Mouse (Mus musculus) G1E (cell line): ENCODE data around the gene Narfl. TPM values are rescaled to one million over a fixed set of nuclear protein-coding genes. Genes with fewer than 3 reads are reported as not detected.

Source experiments
- ATAC-seq: 2 replicates; pipeline ENCODE4 v1.8.0; 2016; ENCODE audit warnings: mild to moderate bottlenecking; ENCODE audit not compliant: insufficient number of reproducible peaks, poor library complexity, low FRiP score, severe bottlenecking; ENCODE audit errors: extremely low read depth
- DNase-seq: peaks from one replicate; pipeline ENCODE4 v3.0.0; 2012; ENCODE audit warnings: low spot score
- H3K27me3 ChIP-seq: 2 replicates; pipeline ENCODE4 v1.6.1; 2012; ENCODE audit warnings: mild to moderate bottlenecking, low read length, inconsistent platforms; ENCODE audit not compliant: insufficient read depth
- H3K36me3 ChIP-seq: replicated peaks from 2 replicates; pipeline ENCODE3; 2012; ENCODE audit warnings: mild to moderate bottlenecking, inconsistent platforms
- H3K4me1 ChIP-seq: 2 replicates; pipeline ENCODE4 v1.6.1; 2012; ENCODE audit warnings: low read depth, low read length, inconsistent platforms, mixed read lengths; ENCODE audit not compliant: insufficient read depth
- H3K4me3 ChIP-seq: 2 replicates; pipeline ENCODE4 v1.5.1; 2012; ENCODE audit warnings: low read depth, mild to moderate bottlenecking, inconsistent platforms, low read length, moderate library complexity, mixed read lengths
- H3K9me3 ChIP-seq: replicated peaks from 2 replicates; pipeline ENCODE4 v1.6.1; 2012; ENCODE audit warnings: inconsistent platforms
- CTCF ChIP-seq: IDR thresholded peaks from 2 replicates; pipeline ENCODE4 v1.5.1; 2012; ENCODE audit warnings: low read depth, low read length, inconsistent platforms, mixed read lengths
- GATA1 ChIP-seq: IDR thresholded peaks from 2 replicates; pipeline ENCODE4 v1.6.1; 2012; ENCODE audit warnings: borderline replicate concordance, low read length, inconsistent platforms, mixed read lengths
- GATA2 ChIP-seq: IDR thresholded peaks from 2 replicates; pipeline ENCODE4 v1.6.1; 2012; ENCODE audit warnings: low read depth, low read length, inconsistent platforms, borderline replicate concordance
- POLR2AphosphoS5 ChIP-seq: IDR thresholded peaks from 2 replicates; pipeline ENCODE4 v1.6.1; 2012; ENCODE audit warnings: low read depth, low read length, inconsistent platforms; ENCODE audit not compliant: insufficient replicate concordance
- TAL1 ChIP-seq: conservative IDR thresholded peaks from 2 replicates; pipeline ENCODE4 v1.6.1; 2012; ENCODE audit warnings: low read depth, low read length, inconsistent platforms, mixed read lengths
- polyA plus RNA-seq: library from polyadenylated mRNA; stranded (reverse); fragments of >175 nt; gene quantifications from 2 replicates; pipeline ENCODE4 v1.2.3, GENCODE M21; 2012
- total RNA-seq, 2 experiments: library from RNA; stranded (forward) in 1 of 2; stranded (reverse) in 1 of 2; fragments of 200-1000 nt in 1 of 2; fragments of >200 nt in 1 of 2; fragmentation: Nextera tagmentation in 1 of 2; gene quantifications; 2 replicates each; pipeline ENCODE4 v1.2.3; 2014 to 2017

Narfl gene
- total and polyA plus RNA-seq, 3 experiments, result 17.6 to 28.4 (median 22.3) TPM

DNA sequence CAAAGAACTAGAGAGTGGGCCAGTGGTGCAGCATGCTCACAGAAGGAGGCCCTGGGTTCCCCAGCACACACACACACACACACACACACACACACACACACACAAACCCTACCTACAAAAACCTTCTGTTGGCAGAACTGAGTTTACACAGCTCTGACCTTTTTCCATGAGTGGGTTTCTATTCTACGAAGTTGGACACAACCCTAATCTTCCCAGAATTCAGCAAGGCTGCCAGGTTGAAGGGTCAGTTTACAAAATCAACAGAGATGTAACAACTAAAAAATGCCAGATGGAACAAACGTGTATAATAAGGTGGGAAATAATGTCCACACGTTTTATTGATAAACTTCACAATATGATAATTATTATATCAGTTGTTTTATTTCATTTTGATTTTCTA lies 15.9 kb upstream of the Narfl start:
- peaks cover 28% of the 10 kb centered on the region for H3K27me3 ChIP-seq
- no peaks in the 10 kb centered on the region for H3K36me3 ChIP-seq
- H3K9me3 ChIP-seq, result no peaks in the 10 kb centered on the region
- no peak for TF ChIP-seq CTCF
- TF ChIP-seq GATA2, result no peak
- no peak for TF ChIP-seq TAL1
- no peak for TF ChIP-seq POLR2AphosphoS5
- no peak for TF ChIP-seq GATA1
- no peaks in the 10 kb centered on the region; the same call in 1 of the 2 replicates for H3K4me1 ChIP-seq
- DNase-seq (no peak), ATAC-seq (no peak)
- H3K4me3 ChIP-seq, result no peak overlapping the region

- TF ChIP-seq POLR2AphosphoS5, result no peak
- TF ChIP-seq GATA2, result no peak
- no peak for TF ChIP-seq TAL1
- TF ChIP-seq CTCF, result no peak
- TF ChIP-seq GATA1, result no peak
- H3K4me3 ChIP-seq, result no peak overlapping the region
- H3K27me3 ChIP-seq, result peaks cover 28% of the 10 kb centered on the region
- no peaks in the 10 kb centered on the region for H3K9me3 ChIP-seq
- no peaks in the 10 kb centered on the region; the same call in 1 of the 2 replicates for H3K4me1 ChIP-seq
- DNase-seq (no peak), ATAC-seq (no peak)
- H3K36me3 ChIP-seq, result no peaks in the 10 kb centered on the region
Measured at GRCm38 (mm10) chr17:25760148-25760547, 13.4 kb upstream of the Narfl start.

DNA sequence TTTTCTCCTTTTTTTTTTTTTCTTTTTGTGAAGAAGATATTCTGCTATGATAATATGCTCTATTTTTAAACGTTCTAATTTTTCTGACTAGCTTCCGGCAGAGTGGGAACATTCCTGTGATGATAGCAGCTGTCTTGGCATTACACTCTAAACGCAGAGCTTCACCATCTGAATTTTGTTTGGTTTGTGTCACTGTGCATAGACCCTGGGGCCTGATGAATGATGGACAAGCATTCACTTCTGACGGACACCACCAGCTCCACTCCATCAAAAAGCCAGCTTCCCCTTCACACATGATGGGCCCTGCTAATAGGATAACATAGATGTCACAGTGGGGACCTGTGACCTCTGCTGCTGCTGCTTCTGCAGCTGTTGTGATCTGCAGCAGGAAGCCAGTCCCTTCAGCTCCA lies 12.0 kb upstream of the Narfl start:
- H3K36me3 ChIP-seq, result no peaks in the 10 kb centered on the region
- peaks cover 31% of the 10 kb centered on the region for H3K27me3 ChIP-seq
- H3K4me3 ChIP-seq, result no peak overlapping the region
- DNase-seq (no peak), ATAC-seq (no peak)
- no peaks in the 10 kb centered on the region for H3K9me3 ChIP-seq
- no peaks in the 10 kb centered on the region; the same call in 1 of the 2 replicates for H3K4me1 ChIP-seq
- TF ChIP-seq GATA2, result no peak
- no peak for TF ChIP-seq POLR2AphosphoS5
- no peak for TF ChIP-seq CTCF
- TF ChIP-seq TAL1, result no peak
- no peak for TF ChIP-seq GATA1

GRCm38 (mm10) chr17:25762591-25762990 lies 11.0 kb upstream of the Narfl start:
- H3K36me3 ChIP-seq, result no peaks in the 10 kb centered on the region
- ATAC-seq (no peak), DNase-seq (no peak)
- no peak overlapping the region for H3K4me3 ChIP-seq
- TF ChIP-seq GATA1, result no peak
- no peak for TF ChIP-seq POLR2AphosphoS5
- no peak for TF ChIP-seq TAL1
- TF ChIP-seq CTCF, result no peak
- TF ChIP-seq GATA2, result no peak
- H3K27me3 ChIP-seq, result peaks cover 32% of the 10 kb centered on the region
- no peaks in the 10 kb centered on the region; the same call in 1 of the 2 replicates for H3K4me1 ChIP-seq
- no peaks in the 10 kb centered on the region for H3K9me3 ChIP-seq

DNA sequence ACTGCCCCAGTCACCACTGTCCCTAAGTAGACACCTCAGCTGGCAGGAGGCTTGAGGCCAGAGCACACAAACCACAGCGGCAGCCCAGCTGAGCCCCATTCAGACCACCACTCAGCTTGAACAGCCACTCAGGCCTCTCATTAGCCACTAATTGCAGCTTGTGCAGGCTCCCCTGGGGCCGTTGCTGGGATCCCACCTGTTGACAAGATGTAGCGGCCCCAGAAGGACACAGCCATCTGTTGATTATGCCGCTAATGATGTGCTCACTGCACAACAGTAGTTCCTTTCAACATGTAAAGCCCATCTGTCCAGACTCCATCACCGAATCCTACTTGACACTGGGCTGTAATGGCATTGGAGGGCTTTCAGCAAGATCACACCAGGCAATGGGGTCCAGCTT lies 7.7 kb upstream of the Narfl start:
- no peak overlapping the region for H3K4me3 ChIP-seq
- peaks cover 38% of the 10 kb centered on the region for H3K27me3 ChIP-seq
- no peaks in the 10 kb centered on the region for H3K36me3 ChIP-seq
- ATAC-seq (no peak), DNase-seq (no peak)
- H3K4me1 ChIP-seq, result no peaks in the 10 kb centered on the region
- H3K9me3 ChIP-seq, result no peaks in the 10 kb centered on the region
- TF ChIP-seq GATA1 (no peak), CTCF (no peak), POLR2AphosphoS5 (no peak), TAL1 (no peak), GATA2 (no peak)

DNA sequence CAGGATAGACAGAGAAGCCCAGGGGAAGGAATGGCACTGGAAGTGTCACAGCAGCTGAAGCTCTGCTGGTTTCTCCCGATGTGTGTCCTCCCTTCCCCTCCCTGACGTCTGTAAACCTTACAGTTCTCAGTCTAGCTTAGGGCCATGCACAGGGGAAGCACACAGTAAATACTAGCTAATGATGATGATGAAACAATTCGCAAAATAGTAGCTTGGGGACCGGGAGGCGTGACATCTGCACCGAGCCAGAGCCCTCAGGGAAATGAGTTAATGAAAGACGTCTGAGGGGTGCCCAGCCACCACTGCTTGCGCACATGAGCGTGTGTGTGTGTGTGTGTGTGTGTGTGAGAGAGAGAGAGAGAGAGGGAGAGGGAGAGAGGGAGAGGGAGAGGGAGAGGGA lies 4.2 kb upstream of the Narfl start:
- Histone ChIP-seq H3K9me3 (no peaks in the 10 kb centered on the region), H3K27me3 (peaks cover 32% of the 10 kb centered on the region), H3K4me1 (peaks cover 8% of the 10 kb centered on the region), H3K36me3 (no peaks in the 10 kb centered on the region), H3K4me3 (no peak overlapping the region)
- no peak for DNase-seq
- ATAC-seq, result no peak
- no peak for TF ChIP-seq GATA1
- no peak for TF ChIP-seq POLR2AphosphoS5
- TF ChIP-seq GATA2, result no peak
- TF ChIP-seq CTCF, result no peak
- TF ChIP-seq TAL1, result no peak
